Mouse (Mus musculus) limb, embryonic 15.5 days (tissue): Measurements from ENCODE around the gene Hoxb4. TPM values are rescaled to one million over a fixed set of nuclear protein-coding genes. Genes with fewer than 3 reads are reported as not detected.

Experiments
- ATAC-seq: fragments of 200-750 bp; cut with Nextera tagmentation; 2 replicates; pipeline ENCODE4 v1.8.0; 2017; ENCODE audit warnings: low read depth, moderate TSS enrichment; ENCODE audit not compliant: insufficient number of reproducible peaks, low FRiP score, low TSS enrichment
- H3K27ac ChIP-seq: fragments of 300-500 bp; sonication (generic); 2 replicates; pipeline ENCODE4 v1.5.1; 2015; ENCODE audit warnings: moderate library complexity, mild to moderate bottlenecking, inconsistent platforms
- H3K27me3 ChIP-seq: fragments of 300-500 bp; sonication (generic); 2 replicates; pipeline ENCODE4 v1.6.1; 2015; ENCODE audit warnings: inconsistent platforms
- H3K36me3 ChIP-seq: fragments of 300-500 bp; sonication (generic); 2 replicates; pipeline ENCODE4 v1.6.1; 2015; ENCODE audit warnings: inconsistent platforms
- H3K4me1 ChIP-seq: fragments of 300-500 bp; sonication (generic); 2 replicates; pipeline ENCODE4 v1.6.1; 2015; ENCODE audit warnings: inconsistent platforms
- H3K4me2 ChIP-seq: fragments of 300-500 bp; sonication (generic); 2 replicates; pipeline ENCODE4 v1.6.1; 2015; ENCODE audit warnings: mild to moderate bottlenecking, inconsistent platforms
- H3K4me3 ChIP-seq: fragments of 300-500 bp; sonication (generic); 2 replicates; pipeline ENCODE4 v1.5.1; 2015; ENCODE audit warnings: mild to moderate bottlenecking, inconsistent platforms
- H3K9ac ChIP-seq: fragments of 300-500 bp; sonication (generic); 2 replicates; pipeline ENCODE4 v1.6.1; 2015; ENCODE audit warnings: inconsistent platforms
- H3K9me3 ChIP-seq: fragments of 300-500 bp; sonication (generic); 2 replicates; pipeline ENCODE4 v1.6.1; 2016; ENCODE audit warnings: inconsistent platforms
- WGBS: fragments of 180-500 bp; shearing (Covaris S2); methylation state at CpG from one replicate; pipeline ENCODE4 v1.1.7; 2015; 5-methylcytosine and 5-hydroxymethylcytosine counted together
- polyA plus RNA-seq: library from polyadenylated mRNA; unstranded; fragments of >200 nt; fragmentation: Nextera tagmentation; extraction: Ambion mirVana; gene quantifications from 2 replicates; pipeline ENCODE4 v1.2.1, GENCODE M21; 2015

Hoxb4 gene
- polyA plus RNA-seq, 1 experiment from 2014 or later = 0.29 TPM

- 25% methylated on average over 6 of the region's 6 CpGs for WGBS
- Histone ChIP-seq H3K9me3 (no peaks in the 10 kb centered on the region), H3K4me2 (no peak overlapping the region), H3K27ac (no peak overlapping the region), H3K27me3 (peaks cover 98% of the 10 kb centered on the region), H3K9ac (no peak overlapping the region), H3K4me3 (no peak overlapping the region), H3K4me1 (peaks cover 23% of the 10 kb centered on the region), H3K36me3 (no peaks in the 10 kb centered on the region)
- ATAC-seq = no peak
Measured at GRCm38 (mm10) chr11:96322738-96323137, 4.7 kb downstream of the Hoxb4 start.

DNA sequence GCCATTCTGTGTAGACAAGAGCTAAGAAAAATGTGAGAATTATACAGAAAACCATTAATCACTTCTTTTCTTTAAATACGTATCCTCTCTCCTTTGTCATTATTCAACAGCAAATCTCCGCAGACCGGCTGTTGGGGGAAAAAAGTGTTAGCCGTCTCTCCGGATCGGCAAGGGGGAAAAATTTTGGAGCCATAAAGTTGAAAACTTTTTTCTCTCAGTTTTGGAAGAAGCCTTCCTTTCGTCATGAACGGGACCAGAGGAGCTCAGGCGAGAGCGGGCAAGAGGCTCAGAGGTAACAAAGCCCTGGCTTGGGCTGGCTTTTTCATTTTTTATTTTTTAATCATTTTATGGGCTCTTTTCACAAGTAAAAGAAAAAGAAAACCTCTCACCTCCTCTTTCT lies 5.1 kb downstream of the Hoxb4 start, which contains the start of gene Hoxb3:
TSS of gene Hoxb3 (plus strand) at position 173 of the 400 bp plus-strand sequence.
- peaks cover 98% of the 10 kb centered on the region for H3K27me3 ChIP-seq
- H3K4me1 ChIP-seq = peaks cover 20% of the 10 kb centered on the region
- H3K4me3 ChIP-seq = no peak within 1 kb of the TSS
- ATAC-seq = no peak
- no peak within 1 kb of the TSS for H3K27ac ChIP-seq
- WGBS = 25% methylated on average over 10 of the region's 10 CpGs
- H3K9ac ChIP-seq = no peak within 1 kb of the TSS
- H3K4me2 ChIP-seq = no peak within 1 kb of the TSS
- no peaks in the 10 kb centered on the region for H3K36me3 ChIP-seq
- no peaks in the 10 kb centered on the region for H3K9me3 ChIP-seq

DNA sequence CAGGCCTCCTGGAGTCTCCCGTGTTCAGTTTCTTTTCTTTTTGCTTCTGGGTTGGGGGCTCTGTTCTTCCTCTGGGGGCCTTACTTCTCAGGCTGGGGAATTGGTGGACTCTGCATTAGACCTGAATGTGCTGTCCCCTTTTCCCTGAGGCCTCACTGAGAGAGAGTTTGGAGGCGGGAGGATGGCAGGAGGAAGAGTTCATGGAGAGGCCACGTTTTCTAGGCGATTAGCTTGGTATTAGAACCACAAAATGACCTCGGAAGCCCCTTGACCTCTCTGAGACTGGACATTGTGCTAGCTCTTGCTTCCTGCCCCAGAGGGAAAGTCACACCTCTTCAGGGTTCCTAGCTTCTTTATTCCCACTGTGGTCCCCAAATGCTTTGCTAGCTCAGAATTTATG lies 6.1 kb downstream of the Hoxb4 start:
- Histone ChIP-seq H3K27me3 (peaks cover 98% of the 10 kb centered on the region), H3K4me1 (peaks cover 10% of the 10 kb centered on the region), H3K4me3 (no peak overlapping the region), H3K4me2 (no peak overlapping the region), H3K9ac (no peak overlapping the region), H3K27ac (no peak overlapping the region), H3K9me3 (no peaks in the 10 kb centered on the region), H3K36me3 (no peaks in the 10 kb centered on the region)
- no peak for ATAC-seq
- WGBS = 15% methylated on average over 5 of the region's 5 CpGs

DNA sequence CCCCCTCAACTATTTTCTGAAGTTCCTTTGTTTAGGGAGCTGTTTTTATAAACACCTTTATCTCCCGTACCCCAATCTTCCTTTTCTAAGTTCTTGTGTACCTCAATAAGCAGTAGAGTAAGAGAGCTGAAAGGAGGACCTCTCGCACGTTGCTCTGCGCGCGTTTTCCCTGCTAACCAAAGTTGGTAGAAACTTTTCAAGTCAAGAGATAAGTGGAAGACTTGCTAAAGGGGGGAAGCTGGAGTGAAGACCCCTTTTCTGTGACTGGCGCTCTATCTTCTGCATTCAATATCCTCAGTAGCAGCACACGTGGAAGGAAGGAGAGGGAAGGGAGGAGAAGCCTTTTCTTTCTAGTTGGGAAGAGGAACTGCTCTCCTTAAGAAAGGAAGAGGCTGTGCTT lies 6.9 kb downstream of the Hoxb4 start:
- Histone ChIP-seq H3K4me3 (no peak overlapping the region), H3K27ac (no peak overlapping the region), H3K9me3 (no peaks in the 10 kb centered on the region), H3K4me2 (no peak overlapping the region), H3K9ac (no peak overlapping the region), H3K4me1 (peaks cover 6% of the 10 kb centered on the region), H3K27me3 (peaks cover 98% of the 10 kb centered on the region), H3K36me3 (no peaks in the 10 kb centered on the region)
- WGBS = 22% methylated on average over 8 of the region's 8 CpGs
- no peak for ATAC-seq

- 10% methylated on average over 22 of the region's 22 CpGs for WGBS
- Histone ChIP-seq H3K27me3 (peaks cover 98% of the 10 kb centered on the region), H3K27ac (peak overlapping the region; percentile 13; the same call in 1 of the 2 replicates), H3K9me3 (no peaks in the 10 kb centered on the region), H3K36me3 (no peaks in the 10 kb centered on the region), H3K9ac (no peak overlapping the region), H3K4me2 (no peak overlapping the region; the same call in 1 of the 2 replicates), H3K4me1 (peaks cover 3% of the 10 kb centered on the region), H3K4me3 (no peak overlapping the region)
- ATAC-seq = no peak
Measured at GRCm38 (mm10) chr11:96325747-96326212, 7.7 kb downstream of the Hoxb4 start.

- 21% methylated on average over 12 of the region's 12 CpGs for WGBS
- Histone ChIP-seq H3K9me3 (no peaks in the 10 kb centered on the region), H3K4me3 (no peak overlapping the region), H3K27me3 (peaks cover 97% of the 10 kb centered on the region), H3K27ac (no peak overlapping the region), H3K4me2 (no peak overlapping the region), H3K9ac (no peak overlapping the region), H3K4me1 (peaks cover 3% of the 10 kb centered on the region; the same call in 1 of the 2 replicates), H3K36me3 (no peaks in the 10 kb centered on the region)
- no peak for ATAC-seq
Measured at GRCm38 (mm10) chr11:96326705-96327104, 8.6 kb downstream of the Hoxb4 start.

DNA sequence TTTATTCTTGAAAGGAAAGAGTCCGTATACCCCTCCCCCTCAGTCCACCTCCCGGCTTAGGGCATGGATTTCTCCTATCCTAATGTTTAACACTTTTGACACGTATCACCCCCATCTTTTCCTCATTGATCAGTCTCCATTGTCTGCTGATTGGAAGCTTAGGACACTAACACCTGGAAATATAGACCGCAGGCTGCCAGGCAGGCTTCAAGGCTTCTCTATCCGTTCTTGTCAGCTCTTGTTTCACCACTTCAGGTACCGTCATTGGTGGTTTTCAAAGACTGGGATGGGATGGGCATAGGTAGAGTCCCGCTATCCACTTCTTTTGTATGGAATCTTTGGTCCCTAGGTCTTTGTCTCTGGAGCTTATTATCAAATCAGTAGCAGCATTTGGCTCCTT lies 9.1 kb downstream of the Hoxb4 start:
- peaks cover 3% of the 10 kb centered on the region; the same call in 1 of the 2 replicates for H3K4me1 ChIP-seq
- H3K4me2 ChIP-seq = no peak overlapping the region
- H3K9ac ChIP-seq = no peak overlapping the region
- no peaks in the 10 kb centered on the region for H3K36me3 ChIP-seq
- H3K27ac ChIP-seq = no peak overlapping the region
- no peak for ATAC-seq
- 25% methylated on average over 7 of the region's 7 CpGs for WGBS
- no peak overlapping the region for H3K4me3 ChIP-seq
- H3K9me3 ChIP-seq = no peaks in the 10 kb centered on the region
- H3K27me3 ChIP-seq = peaks cover 97% of the 10 kb centered on the region

- no peaks in the 10 kb centered on the region for H3K36me3 ChIP-seq
- H3K27ac ChIP-seq = no peak overlapping the region
- H3K9ac ChIP-seq = no peak overlapping the region
- H3K9me3 ChIP-seq = no peaks in the 10 kb centered on the region
- 29% methylated on average over 5 of the region's 5 CpGs for WGBS
- H3K4me2 ChIP-seq = no peak overlapping the region
- no peak for ATAC-seq
- no peak overlapping the region for H3K4me3 ChIP-seq
- peaks cover 97% of the 10 kb centered on the region for H3K27me3 ChIP-seq
- H3K4me1 ChIP-seq = peaks cover 8% of the 10 kb centered on the region
Measured at GRCm38 (mm10) chr11:96327750-96328149, 9.7 kb downstream of the Hoxb4 start.

GRCm38 (mm10) chr11:96328605-96329004 lies 10.5 kb downstream of the Hoxb4 start:
- no peak for ATAC-seq
- Histone ChIP-seq H3K4me1 (peaks cover 11% of the 10 kb centered on the region), H3K36me3 (no peaks in the 10 kb centered on the region), H3K27me3 (peaks cover 97% of the 10 kb centered on the region), H3K9me3 (no peaks in the 10 kb centered on the region), H3K9ac (no peak overlapping the region), H3K27ac (no peak overlapping the region), H3K4me2 (no peak overlapping the region), H3K4me3 (no peak overlapping the region)
- 16% methylated on average over 8 of the region's 8 CpGs for WGBS

- Histone ChIP-seq H3K4me1 (peaks cover 7% of the 10 kb centered on the region), H3K9me3 (no peaks in the 10 kb centered on the region), H3K4me2 (no peak overlapping the region), H3K9ac (no peak overlapping the region), H3K27ac (no peak overlapping the region), H3K27me3 (peaks cover 99% of the 10 kb centered on the region), H3K36me3 (no peaks in the 10 kb centered on the region), H3K4me3 (0 out of 2 replicates have a peak overlapping the region, but pooled peaks have one; percentile 29)
- ATAC-seq = no peak
- 6% methylated on average over 8 of the region's 8 CpGs for WGBS
Measured at GRCm38 (mm10) chr11:96332105-96332504, 14.0 kb downstream of the Hoxb4 start.

GRCm38 (mm10) chr11:96332618-96333032 lies 14.6 kb downstream of the Hoxb4 start:
- ATAC-seq = no peak

GRCm38 (mm10) chr11:96333241-96334001 lies 15.4 kb downstream of the Hoxb4 start:
- Histone ChIP-seq H3K4me1 (peaks cover 7% of the 10 kb centered on the region), H3K27ac (no peak overlapping the region), H3K36me3 (no peaks in the 10 kb centered on the region), H3K9me3 (no peaks in the 10 kb centered on the region), H3K4me3 (peak overlapping the region; percentile 29; the same call in 1 of the 2 replicates), H3K9ac (no peak overlapping the region), H3K4me2 (peak overlapping the region; percentile 35; the same call in 1 of the 2 replicates), H3K27me3 (peaks cover 99% of the 10 kb centered on the region)
- 10% methylated on average over 17 of the region's 17 CpGs for WGBS
- ATAC-seq = no peak

More at GRCm38 (mm10) chr11:96332618-96333032, 14.6 kb downstream of the Hoxb4 start:
- peak overlapping the region; percentile 35 for H3K4me2 ChIP-seq
- 9% methylated on average over 31 of the region's 35 CpGs for WGBS
- peaks cover 99% of the 10 kb centered on the region for H3K27me3 ChIP-seq
- no peaks in the 10 kb centered on the region for H3K36me3 ChIP-seq
- no peak overlapping the region for H3K9ac ChIP-seq
- peaks cover 7% of the 10 kb centered on the region for H3K4me1 ChIP-seq
- no peaks in the 10 kb centered on the region for H3K9me3 ChIP-seq
- no peak overlapping the region for H3K27ac ChIP-seq
- peak overlapping the region; percentile 29 for H3K4me3 ChIP-seq
